In the genomic region with DNA sequence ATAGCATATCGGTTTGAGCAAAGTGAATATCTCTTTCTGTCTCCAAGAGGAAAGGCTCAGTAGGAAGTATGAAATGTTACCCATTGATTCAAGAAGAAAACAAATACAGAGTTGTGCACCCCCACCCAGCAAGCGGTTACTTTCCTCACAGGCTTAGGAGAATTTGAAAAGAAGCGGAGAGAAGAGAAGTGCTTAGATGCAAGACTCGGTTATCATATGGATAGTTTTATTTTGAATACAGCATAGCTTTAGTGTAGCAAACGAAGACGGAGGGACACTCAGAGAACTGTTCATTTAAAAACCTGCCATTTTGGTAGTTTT, we compare ENCODE assay signal across 9 mouse cellular contexts. TPM values are rescaled to one million over a fixed set of nuclear protein-coding genes. Genes with fewer than 3 reads are reported as not detected.
DNase-seq lines count a peak whose midpoint lies in the region; ATAC-seq and TF ChIP-seq lines count a peak whose summit lies in the region.
"Had no signal": no experiment of that assay in that cellular context is flagged by ENCODE, and none has a peak within 500 bp of the region (broad histone marks: within the 10 kb centered on the region; RNA-seq: fewer than 3 reads in every experiment).

No protein-coding gene starts in this region.

- TF ChIP-seq EP300 in stomach, postnatal 0 days (optimal IDR thresholded peaks at IDR 0.05) = no peak

- 2% methylated on average over 6 of the region's 6 CpGs for WGBS in neural tube, embryonic 11.5 days
- WGBS in liver, embryonic 15.5 days (ENCODE audit: insufficient replicate concordance) = 7% methylated on average over 6 of the region's 6 CpGs
- 31% methylated on average over 6 of the region's 6 CpGs for WGBS in stomach, postnatal 0 days

- DNase-seq in gastrocnemius, adult 2 months = no peak
- no peak for DNase-seq in gastrocnemius, postnatal 36 days
- no peak for DNase-seq in neural tube, embryonic 11.5 days (ENCODE audit: low spot score)
- no peak for DNase-seq in neural tube, embryonic 10.5 days (ENCODE audit: extremely low spot score, low spot score)
- DNase-seq in stomach, postnatal 0 days (ENCODE audit: low spot score) = no peak
- no peak for DNase-seq in frontal cortex, postnatal 10 days (ENCODE audit: low spot score in 2 of 2)
- DNase-seq in natural killer cell, adult 2 months (ENCODE audit: low spot score in 2 of 2) = no peak

- peak overlapping the region; percentile 99 for H3K9ac ChIP-seq in neural tube, embryonic 11.5 days (ENCODE audit: low read length)
- no peak overlapping the region for H3K9ac ChIP-seq in liver, embryonic 15.5 days
- H3K9ac ChIP-seq in stomach, postnatal 0 days (ENCODE audit: low read length) = no peak overlapping the region

- peak overlapping the region; percentile 87 for H3K4me3 ChIP-seq in gastrocnemius, adult 2 months
- H3K4me3 ChIP-seq in neural tube, embryonic 11.5 days (ENCODE audit: low read depth, low read length) = peak overlapping the region; percentile 87
- no peak overlapping the region for H3K4me3 ChIP-seq in liver, embryonic 15.5 days (replicated peaks)
- peak overlapping the region; percentile 71 for H3K4me3 ChIP-seq in stomach, postnatal 0 days (ENCODE audit: low read depth, low read length)

- peaks cover 26% of the 10 kb centered on the region for H3K4me1 ChIP-seq in neural tube, embryonic 11.5 days (ENCODE audit: control insufficient read depth, insufficient read depth, low read length)
- peaks cover 5% of the 10 kb centered on the region; the same call in 1 of the 2 replicates for H3K4me1 ChIP-seq in liver, embryonic 15.5 days (replicated peaks)
- no peaks in the 10 kb centered on the region for H3K4me1 ChIP-seq in stomach, postnatal 0 days (replicated peaks; ENCODE audit: control insufficient read depth, insufficient read depth)

- peak overlapping the region; percentile 75 for H3K4me2 ChIP-seq in neural tube, embryonic 11.5 days (ENCODE audit: low read depth)
- peak overlapping the region; percentile 70 for H3K4me2 ChIP-seq in liver, embryonic 15.5 days
- peak overlapping the region; percentile 92 for H3K4me2 ChIP-seq in stomach, postnatal 0 days (replicated peaks; ENCODE audit: low read depth)

- intact Hi-C loops in gastrocnemius, adult 2 months (cut with DNase I) = no loop called here
- intact Hi-C loops in gastrocnemius, postnatal 36 days (cut with DNase I) = loop anchor here (10.0 kb wide), 1 partner anchor 339 kb away; no protein-coding TSS in a partner anchor

- no peak for ATAC-seq in neural tube, embryonic 11.5 days (ENCODE audit: insufficient read depth, low FRiP score, low TSS enrichment)
- ATAC-seq in liver, embryonic 15.5 days (ENCODE audit: insufficient read depth) = no peak
- no peak for ATAC-seq in stomach, postnatal 0 days (ENCODE audit: low FRiP score, low TSS enrichment)
- ATAC-seq: Patski had no signal

- no peak overlapping the region for H3K27ac ChIP-seq in gastrocnemius, adult 2 months
- H3K27ac ChIP-seq in neural tube, embryonic 11.5 days (ENCODE audit: low read depth, low read length) = peak overlapping the region; percentile 98; the same call in 1 of the 2 replicates
- H3K27ac ChIP-seq in liver, embryonic 15.5 days (replicated peaks) = no peak overlapping the region
- no peak overlapping the region for H3K27ac ChIP-seq in stomach, postnatal 0 days (replicated peaks)

- no peak for TF ChIP-seq CTCF in gastrocnemius, adult 2 months (IDR thresholded peaks at IDR 0.05)
- no peak for TF ChIP-seq CTCF in stomach, postnatal 0 days (IDR thresholded peaks at IDR 0.05; ENCODE audit: low read depth)

- H3K9me3 ChIP-seq in neural tube, embryonic 11.5 days (ENCODE audit: control insufficient read depth, low read length) = no peaks in the 10 kb centered on the region
- H3K9me3 ChIP-seq in liver, embryonic 15.5 days (replicated peaks) = no peaks in the 10 kb centered on the region
- H3K9me3 ChIP-seq in stomach, postnatal 0 days (ENCODE audit: control insufficient read depth, low read length) = no peaks in the 10 kb centered on the region

- H3K27me3 ChIP-seq in neural tube, embryonic 11.5 days (ENCODE audit: control insufficient read depth, insufficient read depth, low read length) = peaks cover 4% of the 10 kb centered on the region; the same call in 1 of the 2 replicates
- peaks cover 72% of the 10 kb centered on the region for H3K27me3 ChIP-seq in liver, embryonic 15.5 days
- H3K27me3 ChIP-seq in stomach, postnatal 0 days (ENCODE audit: control insufficient read depth, insufficient read depth, low read length) = peaks cover 3% of the 10 kb centered on the region; the same call in 1 of the 2 replicates

- no peaks in the 10 kb centered on the region for H3K36me3 ChIP-seq in neural tube, embryonic 11.5 days (ENCODE audit: control insufficient read depth, insufficient read depth, low read length)
- H3K36me3 ChIP-seq in liver, embryonic 15.5 days (replicated peaks) = no peaks in the 10 kb centered on the region
- H3K36me3 ChIP-seq in stomach, postnatal 0 days (ENCODE audit: control insufficient read depth, insufficient read depth, low read length) = no peaks in the 10 kb centered on the region

RNA-seq across cellular contexts. Expression of gene Npas3, which starts 5.6 kb away (rescaled TPM):
- total RNA-seq in gastrocnemius, adult 2 months (2021) = under 1 TPM in 1 of 2 experiments, not detected in 1; 0.22 TPM
- total RNA-seq in gastrocnemius, postnatal 36 days (2021) = under 1 TPM; 0.15 to 0.20 TPM
- polyA plus RNA-seq in neural tube, embryonic 11.5 days (2014; fragmentation: Nextera tagmentation; extraction: Ambion mirVana) = 15.0 and 18.0 TPM in 2 replicates
- polyA plus RNA-seq in liver, embryonic 15.5 days (2015; fragmentation: Nextera tagmentation; extraction: Ambion mirVana) = 0.10 and 0.33 TPM in 2 replicates
- 0.61 and 1.2 TPM in 2 replicates for polyA plus RNA-seq in stomach, postnatal 0 days (2015; fragmentation: Nextera tagmentation; extraction: Ambion mirVana)
